Mouse (Mus musculus) liver (tissue): ENCODE data around the gene Olfr922.

Experiments used
- DNase-seq: peaks from one replicate; pipeline ENCODE4 v3.0.0-alpha.2; 2020; ENCODE audit warnings: mixed read lengths

Olfr922 gene

GRCm38 (mm10) chr9:38814314-38814713 is at the start of gene Olfr922:
Gene Olfr922 (plus strand): TSS chr9:38814614.
- no peak for DNase-seq

GRCm38 (mm10) chr9:38772768-38773167 is 41.6 kb upstream of the Olfr922 start, which contains the start of gene Olfr921:
Gene Olfr921 (plus strand): TSS chr9:38773068.
- no peak for DNase-seq

DNA sequence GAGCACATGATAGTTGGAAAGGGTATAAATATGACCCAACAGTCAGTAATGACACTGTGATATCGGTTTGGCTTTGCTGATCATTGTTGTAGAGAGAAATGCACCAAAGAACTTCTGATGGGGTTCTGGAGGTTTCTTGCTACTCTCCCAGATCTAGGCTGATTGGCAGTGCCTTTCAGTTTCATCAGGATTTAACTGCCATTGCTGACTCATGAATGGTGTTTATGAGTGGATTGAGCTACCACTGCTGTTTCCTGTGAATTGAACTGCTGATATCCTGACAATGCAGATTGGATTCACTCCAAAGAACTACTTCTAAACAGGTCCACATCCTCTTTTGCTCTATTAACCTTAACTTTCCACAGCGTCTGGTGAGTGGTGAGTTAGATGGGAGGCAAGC is 21.7 kb upstream of the Olfr922 start:
- DNase-seq = no peak

DNA sequence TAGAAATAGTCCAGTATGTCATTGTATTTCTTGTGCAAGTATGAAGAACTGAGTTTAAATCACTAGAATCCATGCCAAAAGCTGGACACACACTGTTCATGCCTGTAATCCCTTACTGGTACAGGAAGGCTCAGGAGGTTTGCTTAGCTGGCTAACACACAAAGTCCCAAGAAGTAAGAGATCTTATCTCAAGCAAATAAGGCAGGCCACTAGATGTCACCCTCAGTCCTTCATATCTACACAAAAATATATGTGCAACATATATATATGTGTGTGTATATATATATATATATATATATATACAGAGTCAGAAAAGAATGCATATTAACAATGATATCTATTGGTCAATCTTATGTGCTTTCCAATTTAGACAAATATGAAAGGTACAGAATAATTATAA is 8.7 kb upstream of the Olfr922 start:
- no peak for DNase-seq

DNA sequence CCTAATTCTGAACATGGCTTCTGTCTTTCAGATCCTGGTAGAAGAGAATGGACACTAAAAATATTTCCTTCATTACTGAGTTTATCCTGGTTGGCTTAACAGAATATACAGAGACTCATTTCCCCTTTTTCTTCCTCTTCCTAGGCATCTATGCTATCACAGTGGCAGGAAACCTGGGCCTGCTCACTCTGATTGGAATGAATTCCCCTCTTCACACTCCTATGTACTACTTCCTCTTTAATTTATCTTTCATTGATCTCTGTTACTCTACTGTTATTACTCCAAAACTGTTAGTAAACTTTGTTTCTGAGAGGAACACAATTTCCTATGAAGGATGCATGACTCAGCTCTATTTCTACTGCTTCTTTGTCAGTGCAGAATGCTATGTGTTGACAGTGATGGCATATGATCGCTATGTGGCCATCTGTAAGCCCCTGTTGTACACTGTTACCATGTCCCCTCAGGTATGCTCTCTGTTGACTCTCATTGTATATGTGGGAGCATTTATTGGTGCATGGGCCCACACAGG is 1.1 kb downstream of the Olfr922 start:
- DNase-seq = no peak

DNA sequence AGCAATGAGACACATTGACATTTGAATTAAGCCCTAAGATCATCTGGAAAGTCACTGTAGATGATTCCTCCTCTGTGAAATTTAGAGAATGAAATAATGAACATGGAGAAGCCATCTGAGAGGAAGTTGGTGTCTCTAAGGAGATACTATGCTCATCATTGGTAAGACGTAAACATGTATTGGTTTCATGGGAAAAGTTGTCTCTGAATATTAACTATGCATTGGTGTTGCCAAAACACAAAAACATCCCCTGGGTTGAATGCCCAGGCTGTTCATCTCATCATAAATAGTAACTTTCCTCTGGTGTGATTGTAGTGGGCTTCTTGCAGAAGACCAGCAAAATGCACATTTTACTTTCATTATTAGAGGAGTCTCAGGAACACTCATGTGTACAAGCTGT is 11.8 kb downstream of the Olfr922 start, which contains the start of gene Olfr923:
Olfr923 (plus strand) TSS at position 301 of the 400 bp plus-strand sequence.
- no peak for DNase-seq

- DNase-seq = no peak
These were observed 18.6 kb downstream of the Olfr922 start for GRCm38 (mm10) chr9:38833027-38833426.

- no peak for DNase-seq
These were observed 29.7 kb downstream of the Olfr922 start, which contains the start of gene Olfr924 for GRCm38 (mm10) chr9:38844149-38844548. Gene Olfr924 (plus strand): TSS chr9:38844449.

DNA sequence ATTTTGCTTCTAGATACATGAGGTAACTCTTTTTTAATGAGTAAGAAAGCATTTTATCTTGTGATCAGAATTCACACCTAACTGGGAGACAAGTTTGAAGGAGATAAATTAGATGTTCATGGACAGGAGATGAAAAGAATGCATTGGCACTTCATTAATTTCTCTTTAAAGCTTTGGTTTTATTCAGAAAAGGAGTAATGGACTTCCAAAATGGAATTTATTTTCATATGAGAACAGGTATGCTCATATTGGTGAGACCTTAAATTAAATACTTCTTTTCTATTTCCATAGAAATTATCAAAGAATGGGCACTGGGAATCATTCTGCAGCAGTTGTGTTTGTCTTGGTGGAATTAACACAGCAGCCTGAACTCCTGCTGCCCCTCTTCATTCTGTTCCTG is 40.3 kb downstream of the Olfr922 start, which contains the start of gene Olfr26:
Olfr26 (plus strand) TSS at position 301 of the 400 bp plus-strand sequence.
- no peak for DNase-seq
